Mouse (Mus musculus): ENCODE data around the gene Ecm2. TPM values are rescaled to one million over a fixed set of nuclear protein-coding genes. Genes with fewer than 3 reads are reported as not detected.

The Ecm2 gene
- polyA plus RNA-seq, 1 experiment from 2014 or later, result 2.2 TPM

GRCm38 (mm10) chr13:49518761-49519160 is 14.2 kb downstream of the Ecm2 start:
- 24% methylated on average over 2 of the region's 2 CpGs for WGBS
- no peak overlapping the region for H3K9ac ChIP-seq (replicated peaks)

GRCm38 (mm10) chr13:49526235-49526634 is 21.6 kb downstream of the Ecm2 start:
- H3K27ac ChIP-seq (replicated peaks), result no peak overlapping the region
- H3K36me3 ChIP-seq, result no peaks in the 10 kb centered on the region
- no peaks in the 10 kb centered on the region for H3K9me3 ChIP-seq (replicated peaks)
- H3K9ac ChIP-seq (replicated peaks), result no peak overlapping the region
- no peak for ATAC-seq (ENCODE audit: low FRiP score)
- H3K27me3 ChIP-seq (replicated peaks), result no peaks in the 10 kb centered on the region
- no peaks in the 10 kb centered on the region for H3K4me1 ChIP-seq
- no peak overlapping the region for H3K4me3 ChIP-seq (replicated peaks)
- no peak overlapping the region for H3K4me2 ChIP-seq
- WGBS, result 90% methylated on average over 2 of the region's 2 CpGs

More at GRCm38 (mm10) chr13:49518761-49519160, 14.2 kb downstream of the Ecm2 start:
- no peak overlapping the region for H3K4me3 ChIP-seq (replicated peaks)
- no peaks in the 10 kb centered on the region for H3K36me3 ChIP-seq
- no peak overlapping the region for H3K4me2 ChIP-seq
- no peak overlapping the region for H3K27ac ChIP-seq (replicated peaks)
- H3K9me3 ChIP-seq (replicated peaks), result no peaks in the 10 kb centered on the region
- ATAC-seq (ENCODE audit: low FRiP score), result no peak
- no peaks in the 10 kb centered on the region for H3K27me3 ChIP-seq (replicated peaks)
- H3K4me1 ChIP-seq, result no peaks in the 10 kb centered on the region

GRCm38 (mm10) chr13:49530636-49531035 is 26.0 kb downstream of the Ecm2 start:
- H3K27me3 ChIP-seq (replicated peaks), result no peaks in the 10 kb centered on the region
- no peaks in the 10 kb centered on the region for H3K4me1 ChIP-seq
- no peak overlapping the region for H3K9ac ChIP-seq (replicated peaks)
- ATAC-seq (ENCODE audit: low FRiP score), result no peak
- H3K36me3 ChIP-seq, result no peaks in the 10 kb centered on the region
- no peak overlapping the region for H3K4me2 ChIP-seq
- H3K27ac ChIP-seq (replicated peaks), result no peak overlapping the region
- no peak overlapping the region for H3K4me3 ChIP-seq (replicated peaks)
- no peaks in the 10 kb centered on the region for H3K9me3 ChIP-seq (replicated peaks)
- WGBS, result 98% methylated on average over 4 of the region's 4 CpGs

GRCm38 (mm10) chr13:49536946-49537345 is 32.3 kb downstream of the Ecm2 start:
- no peaks in the 10 kb centered on the region for H3K27me3 ChIP-seq (replicated peaks)
- H3K36me3 ChIP-seq, result no peaks in the 10 kb centered on the region
- H3K9ac ChIP-seq (replicated peaks), result no peak overlapping the region
- H3K9me3 ChIP-seq (replicated peaks), result no peaks in the 10 kb centered on the region
- H3K27ac ChIP-seq (replicated peaks), result no peak overlapping the region
- no peak for ATAC-seq (ENCODE audit: low FRiP score)
- H3K4me2 ChIP-seq, result no peak overlapping the region
- H3K4me3 ChIP-seq (replicated peaks), result no peak overlapping the region
- no peaks in the 10 kb centered on the region for H3K4me1 ChIP-seq
- WGBS, result 95% methylated on average over 1 of the region's 1 CpGs

- H3K4me3 ChIP-seq (replicated peaks), result no peak overlapping the region
- no peak for ATAC-seq (ENCODE audit: low FRiP score)
- H3K36me3 ChIP-seq, result no peaks in the 10 kb centered on the region
- 95% methylated on average over 1 of the region's 1 CpGs for WGBS
- H3K9ac ChIP-seq (replicated peaks), result no peak overlapping the region
- H3K27ac ChIP-seq (replicated peaks), result no peak overlapping the region
- no peaks in the 10 kb centered on the region for H3K9me3 ChIP-seq (replicated peaks)
- H3K27me3 ChIP-seq (replicated peaks), result no peaks in the 10 kb centered on the region
- H3K4me1 ChIP-seq, result no peaks in the 10 kb centered on the region
- no peak overlapping the region for H3K4me2 ChIP-seq
Measured at GRCm38 (mm10) chr13:49538693-49539092, 34.1 kb downstream of the Ecm2 start.

- no peaks in the 10 kb centered on the region for H3K36me3 ChIP-seq
- WGBS, result 88% methylated on average over 3 of the region's 3 CpGs
- no peak within 1 kb of the TSS for H3K27ac ChIP-seq (replicated peaks)
- no peak within 1 kb of the TSS for H3K9ac ChIP-seq (replicated peaks)
- H3K4me2 ChIP-seq, result no peak within 1 kb of the TSS
- no peaks in the 10 kb centered on the region for H3K27me3 ChIP-seq (replicated peaks)
- no peaks in the 10 kb centered on the region for H3K4me1 ChIP-seq
- H3K9me3 ChIP-seq (replicated peaks), result no peaks in the 10 kb centered on the region
- no peak within 1 kb of the TSS for H3K4me3 ChIP-seq (replicated peaks)
- no peak for ATAC-seq (ENCODE audit: low FRiP score)
Measured at GRCm38 (mm10) chr13:49544279-49544678, 39.7 kb downstream of the Ecm2 start, which contains the start of gene Aspn. Gene Aspn, plus strand, starts transcription at chr13:49544443.

GRCm38 (mm10) chr13:49545646-49546045 is 41.0 kb downstream of the Ecm2 start:
- Histone ChIP-seq H3K9me3 (replicated peaks) (no peaks in the 10 kb centered on the region), H3K4me3 (replicated peaks) (no peak overlapping the region), H3K4me2 (no peak overlapping the region), H3K27me3 (replicated peaks) (no peaks in the 10 kb centered on the region), H3K9ac (replicated peaks) (no peak overlapping the region), H3K36me3 (no peaks in the 10 kb centered on the region), H3K4me1 (no peaks in the 10 kb centered on the region), H3K27ac (replicated peaks) (no peak overlapping the region)
- ATAC-seq (ENCODE audit: low FRiP score), result no peak
- 78% methylated on average over 3 of the region's 3 CpGs for WGBS

- H3K36me3 ChIP-seq, result no peaks in the 10 kb centered on the region
- no peak overlapping the region for H3K9ac ChIP-seq (replicated peaks)
- no peaks in the 10 kb centered on the region for H3K27me3 ChIP-seq (replicated peaks)
- H3K4me2 ChIP-seq, result no peak overlapping the region
- H3K4me1 ChIP-seq, result no peaks in the 10 kb centered on the region
- no peak overlapping the region for H3K4me3 ChIP-seq (replicated peaks)
- no peak overlapping the region for H3K27ac ChIP-seq (replicated peaks)
- ATAC-seq (ENCODE audit: low FRiP score), result no peak
- 70% methylated on average over 1 of the region's 1 CpGs for WGBS
- H3K9me3 ChIP-seq (replicated peaks), result no peaks in the 10 kb centered on the region
Measured at GRCm38 (mm10) chr13:49546517-49546916, 41.9 kb downstream of the Ecm2 start.

- H3K27me3 ChIP-seq (replicated peaks), result no peaks in the 10 kb centered on the region
Measured at GRCm38 (mm10) chr13:49547563-49548150, 43.0 kb downstream of the Ecm2 start.

GRCm38 (mm10) chr13:49549616-49550015 is 45.0 kb downstream of the Ecm2 start:
- WGBS, result 93% methylated on average over 3 of the region's 3 CpGs
- Histone ChIP-seq H3K4me2 (no peak overlapping the region), H3K27me3 (replicated peaks) (no peaks in the 10 kb centered on the region), H3K9ac (replicated peaks) (no peak overlapping the region), H3K4me1 (no peaks in the 10 kb centered on the region), H3K27ac (replicated peaks) (no peak overlapping the region), H3K36me3 (no peaks in the 10 kb centered on the region), H3K4me3 (replicated peaks) (no peak overlapping the region), H3K9me3 (replicated peaks) (no peaks in the 10 kb centered on the region)
- ATAC-seq (ENCODE audit: low FRiP score), result no peak

More at GRCm38 (mm10) chr13:49547563-49548150, 43.0 kb downstream of the Ecm2 start:
- no peak for ATAC-seq (ENCODE audit: low FRiP score)
- no peak overlapping the region for H3K9ac ChIP-seq (replicated peaks)
- H3K4me1 ChIP-seq, result no peaks in the 10 kb centered on the region
- no peak overlapping the region for H3K4me3 ChIP-seq (replicated peaks)
- H3K9me3 ChIP-seq (replicated peaks), result no peaks in the 10 kb centered on the region
- H3K27ac ChIP-seq (replicated peaks), result no peak overlapping the region
- H3K36me3 ChIP-seq, result no peaks in the 10 kb centered on the region
- H3K4me2 ChIP-seq, result no peak overlapping the region
- 89% methylated on average over 1 of the region's 1 CpGs for WGBS

- Histone ChIP-seq H3K9ac (replicated peaks) (no peak overlapping the region), H3K27me3 (replicated peaks) (no peaks in the 10 kb centered on the region), H3K4me2 (no peak overlapping the region), H3K4me1 (no peaks in the 10 kb centered on the region), H3K9me3 (replicated peaks) (no peaks in the 10 kb centered on the region), H3K27ac (replicated peaks) (no peak overlapping the region), H3K36me3 (no peaks in the 10 kb centered on the region), H3K4me3 (replicated peaks) (no peak overlapping the region)
- no peak for ATAC-seq (ENCODE audit: low FRiP score)
- 93% methylated on average over 5 of the region's 5 CpGs for WGBS
Measured at GRCm38 (mm10) chr13:49554519-49554918, 49.9 kb downstream of the Ecm2 start.

- H3K4me3 ChIP-seq (replicated peaks), result no peak overlapping the region
- no peak overlapping the region for H3K9ac ChIP-seq (replicated peaks)
- H3K27ac ChIP-seq (replicated peaks), result no peak overlapping the region
- H3K36me3 ChIP-seq, result no peaks in the 10 kb centered on the region
- WGBS, result 88% methylated on average over 1 of the region's 1 CpGs
- no peak overlapping the region for H3K4me2 ChIP-seq
- no peaks in the 10 kb centered on the region for H3K4me1 ChIP-seq
- no peaks in the 10 kb centered on the region for H3K27me3 ChIP-seq (replicated peaks)
- no peaks in the 10 kb centered on the region for H3K9me3 ChIP-seq (replicated peaks)
- ATAC-seq (ENCODE audit: low FRiP score), result no peak
Measured at GRCm38 (mm10) chr13:49556203-49556602, 51.6 kb downstream of the Ecm2 start.
